Mouse (Mus musculus): Measurements from ENCODE around the gene Cep57l1.

GRCm38 (mm10) chr10:41760866-41761265 is 48.8 kb downstream of the Cep57l1 start:
- TF ChIP-seq POLR2A (IDR thresholded peaks at IDR 0.05; ENCODE audit: borderline replicate concordance, extremely low read depth, insufficient read depth, insufficient read length, poor library complexity, severe bottlenecking) (no peak), CTCF (IDR thresholded peaks at IDR 0.05; ENCODE audit: borderline replicate concordance, extremely low read depth, insufficient read depth, insufficient read length) (no peak)
